In the genomic region with DNA sequence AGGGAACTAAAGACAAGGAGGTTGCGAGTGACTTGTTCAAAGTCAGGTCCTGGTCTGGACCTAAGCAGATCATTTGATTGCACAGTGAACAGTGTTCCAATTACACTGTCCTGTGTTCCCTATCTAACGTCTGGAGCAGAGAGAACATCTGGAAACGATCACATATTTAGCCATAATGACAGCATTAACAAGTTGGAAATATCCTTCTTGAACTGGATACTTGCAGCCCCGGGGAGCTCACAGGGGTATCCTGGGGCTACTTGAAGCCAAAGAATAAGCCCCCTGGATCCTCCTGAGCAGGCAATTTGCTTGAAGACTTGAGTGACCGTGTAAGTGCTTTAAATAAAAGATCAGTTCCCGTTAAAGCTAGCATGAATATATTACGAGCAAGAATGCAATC, we compare ENCODE assay signal across 26 mouse cellular contexts. TPM values are rescaled to one million over a fixed set of nuclear protein-coding genes. Genes with fewer than 3 reads are reported as not detected.
DNase-seq lines count a peak whose midpoint lies in the region; ATAC-seq lines count a peak whose summit lies in the region.
"Had no signal": no experiment of that assay in that cellular context is flagged by ENCODE, and none has a peak within 500 bp of the region (broad histone marks: within the 10 kb centered on the region; RNA-seq: fewer than 3 reads in every experiment).

No protein-coding gene starts in this region.

- no peak overlapping the region for H3K27ac ChIP-seq in limb, embryonic 13.5 days
- no peak overlapping the region for H3K27ac ChIP-seq in limb, embryonic 10.5 days
- H3K27ac ChIP-seq in embryonic facial prominence, embryonic 12.5 days, result no peak overlapping the region
- H3K27ac ChIP-seq in limb, embryonic 15.5 days, result no peak overlapping the region
- H3K27ac ChIP-seq: forebrain, embryonic 13.5 days; heart, adult 2 months; heart, embryonic 15.5 days had no signal

- no peaks in the 10 kb centered on the region for H3K27me3 ChIP-seq in limb, embryonic 13.5 days
- 0 out of 2 replicates have a peak, but pooled peaks cover 4% of the 10 kb centered on the region for H3K27me3 ChIP-seq in limb, embryonic 10.5 days (ENCODE audit: low read depth, poor library complexity, severe bottlenecking)
- H3K27me3 ChIP-seq in embryonic facial prominence, embryonic 12.5 days, result no peaks in the 10 kb centered on the region
- no peaks in the 10 kb centered on the region for H3K27me3 ChIP-seq in limb, embryonic 15.5 days
- H3K27me3 ChIP-seq: forebrain, embryonic 13.5 days; heart, embryonic 15.5 days; Patski had no signal

- intact Hi-C loops in gastrocnemius, postnatal 36 days (cut with DNase I), result no loop called here

- no peaks in the 10 kb centered on the region for H3K36me3 ChIP-seq in limb, embryonic 13.5 days
- H3K36me3 ChIP-seq in limb, embryonic 10.5 days, result no peaks in the 10 kb centered on the region
- H3K36me3 ChIP-seq in embryonic facial prominence, embryonic 12.5 days, result no peaks in the 10 kb centered on the region
- H3K36me3 ChIP-seq in limb, embryonic 15.5 days, result no peaks in the 10 kb centered on the region
- H3K36me3 ChIP-seq: heart, embryonic 15.5 days had no signal

- H3K4me3 ChIP-seq in limb, embryonic 13.5 days, result no peak overlapping the region
- H3K4me3 ChIP-seq in limb, embryonic 10.5 days, result no peak overlapping the region
- H3K4me3 ChIP-seq in embryonic facial prominence, embryonic 12.5 days, result no peak overlapping the region
- no peak overlapping the region for H3K4me3 ChIP-seq in limb, embryonic 15.5 days
- H3K4me3 ChIP-seq: forebrain, embryonic 13.5 days; heart, adult 2 months; heart, embryonic 15.5 days had no signal

- no peak for DNase-seq in limb, embryonic 10.5 days (ENCODE audit: low spot score)
- DNase-seq in thymus, postnatal 4 days, result no peak
- DNase-seq in gastrocnemius, postnatal 36 days, result no peak
- DNase-seq: adrenal gland, postnatal 14 days; cerebellum, adult 18-20 months; cerebellum, adult 9-11 months; cerebellum, postnatal 36 days; forebrain, postnatal 0 days; gastrocnemius, postnatal 10 days; heart, adult 2 months; heart, postnatal 14 days had no signal

- peaks cover 25% of the 10 kb centered on the region for H3K4me1 ChIP-seq in limb, embryonic 13.5 days
- peaks cover 26% of the 10 kb centered on the region for H3K4me1 ChIP-seq in limb, embryonic 10.5 days
- peaks cover 15% of the 10 kb centered on the region for H3K4me1 ChIP-seq in embryonic facial prominence, embryonic 12.5 days
- peaks cover 23% of the 10 kb centered on the region for H3K4me1 ChIP-seq in limb, embryonic 15.5 days
- H3K4me1 ChIP-seq: forebrain, embryonic 13.5 days; heart, embryonic 15.5 days had no signal

- peak; percentile 77; the same call in 1 of the 2 replicates for ATAC-seq in limb, embryonic 13.5 days (ENCODE audit: low FRiP score, low read depth)
- ATAC-seq in embryonic facial prominence, embryonic 12.5 days (ENCODE audit: insufficient number of reproducible peaks, insufficient read depth, low FRiP score, low TSS enrichment), result 0 out of 2 replicates have a peak, but pooled peaks have one; percentile 35
- peak; percentile 55; the same call in 1 of the 2 replicates for ATAC-seq in limb, embryonic 15.5 days (ENCODE audit: insufficient number of reproducible peaks, low FRiP score, low TSS enrichment, low read depth)
- ATAC-seq: activated CD4-positive, CD25-positive, alpha-beta regulatory T cell, adult 4 months; forebrain, embryonic 13.5 days; forebrain, postnatal 0 days; hindbrain, embryonic 16.5 days; inflammation-experienced regulatory T-cells, adult 6 months; intestine, postnatal 0 days; Patski had no signal

- no peaks in the 10 kb centered on the region for H3K9me3 ChIP-seq in limb, embryonic 13.5 days
- H3K9me3 ChIP-seq in limb, embryonic 10.5 days (replicated peaks), result no peaks in the 10 kb centered on the region
- no peaks in the 10 kb centered on the region for H3K9me3 ChIP-seq in embryonic facial prominence, embryonic 12.5 days
- H3K9me3 ChIP-seq in limb, embryonic 15.5 days, result no peaks in the 10 kb centered on the region
- H3K9me3 ChIP-seq: forebrain, embryonic 13.5 days; heart, embryonic 15.5 days had no signal

- no peak overlapping the region for H3K9ac ChIP-seq in limb, embryonic 13.5 days
- H3K9ac ChIP-seq in embryonic facial prominence, embryonic 12.5 days, result no peak overlapping the region
- no peak overlapping the region for H3K9ac ChIP-seq in limb, embryonic 15.5 days
- H3K9ac ChIP-seq: forebrain, embryonic 13.5 days; forebrain, postnatal 0 days; heart, embryonic 15.5 days had no signal

- 16% methylated on average over 7 of the region's 7 CpGs for WGBS in limb, embryonic 13.5 days
- 38% methylated on average over 7 of the region's 7 CpGs for WGBS in limb, embryonic 10.5 days
- WGBS in embryonic facial prominence, embryonic 12.5 days, result 24% methylated on average over 7 of the region's 7 CpGs
- 23% methylated on average over 7 of the region's 7 CpGs for WGBS in limb, embryonic 15.5 days

- H3K4me2 ChIP-seq in limb, embryonic 13.5 days (replicated peaks), result no peak overlapping the region
- no peak overlapping the region for H3K4me2 ChIP-seq in embryonic facial prominence, embryonic 12.5 days (replicated peaks)
- no peak overlapping the region for H3K4me2 ChIP-seq in limb, embryonic 15.5 days
- H3K4me2 ChIP-seq: forebrain, embryonic 13.5 days; heart, embryonic 11.5 days; heart, embryonic 15.5 days had no signal

RNA-seq across cellular contexts. Expression of gene Gm12728, which starts 2.3 kb away (rescaled TPM):
- polyA plus RNA-seq in limb, embryonic 13.5 days (2015; fragmentation: Nextera tagmentation; extraction: Ambion mirVana), result 0.48 TPM in 1 of 2 replicates, not detected in the other
- polyA plus RNA-seq in limb, embryonic 10.5 days (2016; fragmentation: Nextera tagmentation; extraction: Ambion mirVana), result not detected in 2 replicates
- polyA plus RNA-seq in embryonic facial prominence, embryonic 12.5 days (2016; fragmentation: Nextera tagmentation; extraction: Ambion mirVana), result 0.55 TPM in 1 of 2 replicates, not detected in the other
- polyA plus RNA-seq in limb, embryonic 15.5 days (2015; fragmentation: Nextera tagmentation; extraction: Ambion mirVana), result not detected in 2 replicates
- total RNA-seq in gastrocnemius, postnatal 36 days (2021), result not detected
- total RNA-seq: adrenal gland, adult 18-20 months; adrenal gland, postnatal 14 days; CH12.LX; forebrain, postnatal 0 days; gastrocnemius, postnatal 10 days; heart, adult 2 months; heart, postnatal 14 days had no signal
- polyA plus RNA-seq: forebrain, embryonic 13.5 days; forebrain, postnatal 0 days; gonadal fat pad, adult 2 months; heart, adult 2 months; heart, embryonic 11.5 days; heart, embryonic 15.5 days; hindbrain, embryonic 11.5 days; hindbrain, embryonic 16.5 days; intestine, postnatal 0 days had no signal
